Mouse (Mus musculus) ES-Bruce4 (cell line): ENCODE data around the gene Jam3.

Experiments used
- CTCF ChIP-seq: IDR thresholded peaks from one replicate; pipeline ENCODE4 v1.8.1; 2011; ENCODE audit warnings: low read depth, low read length
- POLR2A ChIP-seq: IDR thresholded peaks from one replicate; pipeline ENCODE4 v1.8.1; 2011; ENCODE audit warnings: low read length; ENCODE audit not compliant: insufficient read depth

- no peak for TF ChIP-seq POLR2A
- TF ChIP-seq CTCF = no peak
These were observed 18.6 kb downstream of the Jam3 start for GRCm38 (mm10) chr9:27136651-27137050.
